Mouse (Mus musculus) embryo, embryonic 11.5 days (tissue): ENCODE measurements around the gene Prr23a3.

Source experiments
- DNase-seq: peaks from one replicate; pipeline ENCODE4 v3.0.0-alpha.2; 2012; ENCODE audit warnings: low read depth, low spot score

Prr23a3 gene

GRCm38 (mm10) chr9:98864571-98864970 lies at the start of gene Prr23a3:
Prr23a3 (plus strand) TSS chr9:98864767.
- DNase-seq = no peak

- no peak for DNase-seq
Observed at GRCm38 (mm10) chr9:98816066-98816465, 48.5 kb upstream of the Prr23a3 start.

GRCm38 (mm10) chr9:98817592-98817991 lies 47.0 kb upstream of the Prr23a3 start:
- no peak for DNase-seq

GRCm38 (mm10) chr9:98818971-98819370 lies 45.6 kb upstream of the Prr23a3 start:
- no peak for DNase-seq

GRCm38 (mm10) chr9:98819481-98819880 lies 45.1 kb upstream of the Prr23a3 start:
- no peak for DNase-seq

- no peak for DNase-seq
Observed at GRCm38 (mm10) chr9:98820461-98820860, 44.1 kb upstream of the Prr23a3 start.

- DNase-seq = no peak
Observed at GRCm38 (mm10) chr9:98821067-98821466, 43.5 kb upstream of the Prr23a3 start.

- DNase-seq = no peak
Observed at GRCm38 (mm10) chr9:98823805-98824204, 40.8 kb upstream of the Prr23a3 start.

- peak; percentile 7 for DNase-seq
Observed at GRCm38 (mm10) chr9:98829508-98829907, 35.1 kb upstream of the Prr23a3 start.

GRCm38 (mm10) chr9:98837537-98838074 lies 27.0 kb upstream of the Prr23a3 start:
- DNase-seq = no peak

GRCm38 (mm10) chr9:98842117-98842516 lies 22.4 kb upstream of the Prr23a3 start, which contains the start of gene Prr23a1:
Prr23a1 (plus strand) TSS chr9:98842503.
- DNase-seq = no peak

- DNase-seq = no peak
Observed at GRCm38 (mm10) chr9:98856210-98856609, 8.4 kb upstream of the Prr23a3 start, which contains the start of gene Prr23a2. Prr23a2 (plus strand) TSS chr9:98856494.

GRCm38 (mm10) chr9:98863463-98863862 lies 1.1 kb upstream of the Prr23a3 start:
- DNase-seq = no peak

GRCm38 (mm10) chr9:98901486-98901885 lies 36.9 kb downstream of the Prr23a3 start:
- no peak for DNase-seq

- no peak for DNase-seq
Observed at GRCm38 (mm10) chr9:98902819-98903218, 38.3 kb downstream of the Prr23a3 start, which contains the start of gene 7420426K07Rik. 7420426K07Rik (plus strand) TSS chr9:98903119.
